Mouse (Mus musculus): ENCODE results near the gene Plcl2. TPM values are rescaled to one million over a fixed set of nuclear protein-coding genes. Genes with fewer than 3 reads are reported as not detected.

The Plcl2 gene
- polyA plus RNA-seq, 1 experiment from 2014 or later = 8.2 TPM

DNA sequence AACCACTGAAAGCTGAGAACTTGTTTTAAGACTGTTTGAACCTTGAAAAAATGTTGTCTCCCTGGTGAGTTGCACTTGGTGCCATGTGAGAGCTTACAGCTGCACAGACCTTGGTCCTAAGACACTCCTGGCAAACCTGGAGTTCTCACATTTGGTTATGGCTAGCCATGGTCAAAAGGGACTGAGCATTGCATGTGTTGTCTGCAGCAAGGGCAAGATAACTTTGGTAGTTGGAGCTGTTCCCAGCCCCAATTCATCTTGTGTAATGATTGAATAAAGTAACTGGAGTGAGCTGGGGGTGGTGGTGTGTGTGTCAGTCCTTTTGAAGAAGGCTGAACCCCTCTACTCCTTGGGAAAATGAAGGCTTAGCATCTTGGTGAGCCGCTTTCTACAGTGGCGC lies 215.2 kb downstream of the Plcl2 start:
- Histone ChIP-seq H3K36me3 (ENCODE audit: control insufficient read depth, insufficient read depth, low read length) (no peaks in the 10 kb centered on the region), H3K9ac (ENCODE audit: low read depth, low read length) (no peak overlapping the region), H3K4me1 (ENCODE audit: control insufficient read depth, insufficient read depth, low read depth, low read length) (no peaks in the 10 kb centered on the region), H3K27me3 (replicated peaks; ENCODE audit: control insufficient read depth, insufficient read depth, low read length) (no peaks in the 10 kb centered on the region), H3K4me2 (ENCODE audit: low read length) (no peak overlapping the region), H3K27ac (ENCODE audit: low read depth, low read length) (no peak overlapping the region), H3K9me3 (ENCODE audit: control insufficient read depth, low read length) (no peaks in the 10 kb centered on the region), H3K4me3 (ENCODE audit: low read length) (no peak overlapping the region)
- WGBS = 47% methylated on average over 2 of the region's 2 CpGs
- ATAC-seq = no peak

DNA sequence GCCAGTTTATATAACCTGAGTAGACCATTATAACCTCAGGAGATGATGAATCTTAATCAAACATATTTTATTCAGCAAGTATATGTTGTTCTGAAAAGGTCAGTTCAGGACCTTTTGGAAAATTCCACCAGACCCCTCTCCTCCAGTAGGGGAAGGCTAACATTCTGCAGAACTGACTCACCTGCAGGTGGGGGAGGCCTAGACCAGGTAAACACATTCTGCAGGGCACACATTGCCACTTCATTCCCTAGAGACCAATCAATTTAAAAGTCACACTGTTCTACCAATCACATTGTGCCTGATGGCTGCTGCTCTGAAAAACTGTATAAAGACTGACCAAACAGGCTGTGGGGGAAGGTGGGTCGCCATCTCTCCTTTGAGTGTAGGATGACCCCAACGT lies 217.1 kb downstream of the Plcl2 start:
- Histone ChIP-seq H3K27me3 (replicated peaks; ENCODE audit: control insufficient read depth, insufficient read depth, low read length) (no peaks in the 10 kb centered on the region), H3K4me1 (ENCODE audit: control insufficient read depth, insufficient read depth, low read depth, low read length) (no peaks in the 10 kb centered on the region), H3K36me3 (ENCODE audit: control insufficient read depth, insufficient read depth, low read length) (no peaks in the 10 kb centered on the region), H3K27ac (ENCODE audit: low read depth, low read length) (no peak overlapping the region), H3K9me3 (ENCODE audit: control insufficient read depth, low read length) (no peaks in the 10 kb centered on the region), H3K4me2 (ENCODE audit: low read length) (no peak overlapping the region), H3K4me3 (ENCODE audit: low read length) (no peak overlapping the region), H3K9ac (ENCODE audit: low read depth, low read length) (no peak overlapping the region)
- 90% methylated on average over 2 of the region's 2 CpGs for WGBS
- ATAC-seq = no peak

DNA sequence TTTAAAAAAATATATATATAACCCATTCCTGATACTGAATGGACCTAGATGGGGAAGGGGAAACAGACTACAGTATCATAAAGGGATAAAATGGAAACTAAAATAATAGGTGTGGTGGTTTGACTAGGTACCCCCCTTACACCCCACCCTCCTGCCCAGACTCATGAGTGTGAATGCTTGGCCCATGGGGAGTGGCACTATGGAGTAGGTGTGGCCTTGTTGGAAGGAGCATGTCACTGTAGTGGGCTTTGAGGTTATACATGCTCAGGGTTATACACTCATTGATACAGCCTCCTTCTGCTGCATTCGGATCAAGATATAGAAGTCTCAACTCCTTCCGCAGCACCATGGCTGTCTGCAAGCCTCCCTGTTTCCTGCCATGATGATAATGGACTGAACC lies 219.8 kb downstream of the Plcl2 start:
- no peak overlapping the region for H3K4me2 ChIP-seq (ENCODE audit: low read length)
- H3K27ac ChIP-seq (ENCODE audit: low read depth, low read length) = no peak overlapping the region
- ATAC-seq = no peak
- H3K4me3 ChIP-seq (ENCODE audit: low read length) = no peak overlapping the region
- H3K27me3 ChIP-seq (replicated peaks; ENCODE audit: control insufficient read depth, insufficient read depth, low read length) = no peaks in the 10 kb centered on the region
- WGBS = 94% methylated on average over 2 of the region's 2 CpGs
- no peaks in the 10 kb centered on the region for H3K36me3 ChIP-seq (ENCODE audit: control insufficient read depth, insufficient read depth, low read length)
- no peaks in the 10 kb centered on the region for H3K4me1 ChIP-seq (ENCODE audit: control insufficient read depth, insufficient read depth, low read depth, low read length)
- no peak overlapping the region for H3K9ac ChIP-seq (ENCODE audit: low read depth, low read length)
- H3K9me3 ChIP-seq (ENCODE audit: control insufficient read depth, low read length) = no peaks in the 10 kb centered on the region

DNA sequence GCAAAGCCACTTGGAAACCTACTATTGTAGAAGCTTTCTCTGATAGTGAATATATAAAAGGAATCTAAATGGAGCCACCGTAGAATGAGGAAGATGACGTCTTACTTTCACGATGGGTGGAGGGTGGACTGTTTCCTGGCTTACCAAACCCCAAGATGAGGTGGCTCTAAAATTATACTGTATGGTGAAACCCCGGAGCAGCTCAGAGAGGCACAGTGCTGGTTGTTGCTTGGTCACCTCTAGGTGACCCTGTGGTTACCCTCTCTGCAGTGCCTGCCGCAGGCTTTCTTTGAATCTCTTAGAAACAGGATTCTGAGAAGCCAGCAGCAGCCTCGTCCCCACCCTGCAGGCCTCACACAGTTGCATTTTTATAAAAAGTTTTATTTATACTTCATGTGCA lies 220.4 kb downstream of the Plcl2 start:
- H3K27ac ChIP-seq (ENCODE audit: low read depth, low read length) = no peak overlapping the region
- H3K4me2 ChIP-seq (ENCODE audit: low read length) = no peak overlapping the region
- H3K9me3 ChIP-seq (ENCODE audit: control insufficient read depth, low read length) = no peaks in the 10 kb centered on the region
- H3K36me3 ChIP-seq (ENCODE audit: control insufficient read depth, insufficient read depth, low read length) = no peaks in the 10 kb centered on the region
- no peaks in the 10 kb centered on the region for H3K27me3 ChIP-seq (replicated peaks; ENCODE audit: control insufficient read depth, insufficient read depth, low read length)
- H3K4me1 ChIP-seq (ENCODE audit: control insufficient read depth, insufficient read depth, low read depth, low read length) = no peaks in the 10 kb centered on the region
- no peak overlapping the region for H3K4me3 ChIP-seq (ENCODE audit: low read length)
- 82% methylated on average over 6 of the region's 6 CpGs for WGBS
- H3K9ac ChIP-seq (ENCODE audit: low read depth, low read length) = no peak overlapping the region
- ATAC-seq = no peak

DNA sequence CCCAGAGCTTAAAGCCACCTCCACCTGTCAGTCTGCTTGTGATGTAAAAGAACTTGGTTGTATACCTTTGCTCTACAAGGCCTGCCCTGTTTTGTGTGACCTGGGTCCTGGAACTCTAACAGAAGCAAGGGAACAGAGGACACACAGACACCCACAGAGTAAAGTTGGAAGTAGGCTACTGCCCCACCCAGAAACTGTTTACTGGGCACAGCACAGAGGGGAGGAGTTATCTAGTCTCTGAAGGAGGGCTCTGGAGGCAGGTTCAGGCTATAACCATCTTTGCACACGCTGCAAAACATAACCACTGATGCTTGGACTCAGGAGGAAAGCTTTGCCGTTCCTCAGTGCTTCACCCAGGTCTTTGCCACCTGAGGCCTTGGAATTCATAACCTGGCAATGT lies 221.7 kb downstream of the Plcl2 start:
- Histone ChIP-seq H3K27me3 (replicated peaks; ENCODE audit: control insufficient read depth, insufficient read depth, low read length) (no peaks in the 10 kb centered on the region), H3K9me3 (ENCODE audit: control insufficient read depth, low read length) (no peaks in the 10 kb centered on the region), H3K36me3 (ENCODE audit: control insufficient read depth, insufficient read depth, low read length) (no peaks in the 10 kb centered on the region), H3K4me1 (ENCODE audit: control insufficient read depth, insufficient read depth, low read depth, low read length) (peaks cover 4% of the 10 kb centered on the region), H3K4me2 (ENCODE audit: low read length) (no peak overlapping the region), H3K4me3 (ENCODE audit: low read length) (no peak overlapping the region), H3K9ac (ENCODE audit: low read depth, low read length) (no peak overlapping the region), H3K27ac (ENCODE audit: low read depth, low read length) (no peak overlapping the region)
- 87% methylated on average over 2 of the region's 2 CpGs for WGBS
- ATAC-seq = no peak

DNA sequence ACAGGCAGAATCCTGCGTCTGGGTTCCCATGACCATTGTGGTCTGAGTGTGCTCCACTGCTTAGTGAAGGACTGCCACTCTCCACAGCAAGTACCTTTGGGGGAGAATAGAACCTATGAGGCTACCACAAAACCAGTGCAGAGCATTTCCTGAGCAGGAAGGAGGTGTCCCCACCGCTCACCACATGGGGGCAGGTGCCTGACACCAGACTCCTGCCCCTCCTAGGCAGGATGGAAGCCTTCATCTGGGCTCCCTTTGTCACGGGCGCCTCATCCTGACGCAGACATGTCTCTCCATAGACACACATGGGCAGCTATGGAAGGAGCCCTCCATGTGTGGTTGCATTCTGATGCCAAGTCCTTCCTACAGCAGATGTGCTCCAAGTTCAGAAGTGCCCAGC lies 222.7 kb downstream of the Plcl2 start:
- WGBS = 96% methylated on average over 5 of the region's 5 CpGs
- Histone ChIP-seq H3K27me3 (replicated peaks; ENCODE audit: control insufficient read depth, insufficient read depth, low read length) (no peaks in the 10 kb centered on the region), H3K4me3 (ENCODE audit: low read length) (no peak overlapping the region), H3K27ac (ENCODE audit: low read depth, low read length) (no peak overlapping the region), H3K4me1 (ENCODE audit: control insufficient read depth, insufficient read depth, low read depth, low read length) (peaks cover 9% of the 10 kb centered on the region), H3K9ac (ENCODE audit: low read depth, low read length) (no peak overlapping the region), H3K4me2 (ENCODE audit: low read length) (no peak overlapping the region), H3K36me3 (ENCODE audit: control insufficient read depth, insufficient read depth, low read length) (no peaks in the 10 kb centered on the region), H3K9me3 (ENCODE audit: control insufficient read depth, low read length) (no peaks in the 10 kb centered on the region)
- no peak for ATAC-seq

DNA sequence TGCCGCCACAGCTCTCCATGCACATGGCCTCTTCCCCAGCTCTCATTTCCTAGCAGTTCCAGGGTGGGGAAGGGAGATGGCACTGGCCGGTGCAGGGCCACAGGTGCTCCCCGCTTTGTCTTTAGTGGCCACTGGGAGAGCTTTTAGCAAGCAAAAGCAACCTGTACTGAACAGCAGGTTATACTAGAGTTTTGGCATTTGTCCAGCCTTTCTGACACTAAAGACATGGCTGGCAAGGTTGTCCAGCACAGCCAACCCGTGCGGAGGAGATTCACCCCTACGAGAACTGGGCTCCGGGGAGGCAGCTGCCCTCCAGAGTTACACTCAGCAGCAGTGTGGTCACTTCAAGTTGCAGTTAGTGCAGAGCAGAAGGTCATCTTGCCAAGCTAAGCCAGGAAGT lies 224.2 kb downstream of the Plcl2 start:
- Histone ChIP-seq H3K9me3 (ENCODE audit: control insufficient read depth, low read length) (no peaks in the 10 kb centered on the region), H3K27me3 (replicated peaks; ENCODE audit: control insufficient read depth, insufficient read depth, low read length) (no peaks in the 10 kb centered on the region), H3K36me3 (ENCODE audit: control insufficient read depth, insufficient read depth, low read length) (no peaks in the 10 kb centered on the region), H3K27ac (ENCODE audit: low read depth, low read length) (no peak overlapping the region), H3K4me1 (ENCODE audit: control insufficient read depth, insufficient read depth, low read depth, low read length) (peaks cover 9% of the 10 kb centered on the region), H3K4me2 (ENCODE audit: low read length) (no peak overlapping the region), H3K9ac (ENCODE audit: low read depth, low read length) (no peak overlapping the region), H3K4me3 (ENCODE audit: low read length) (no peak overlapping the region)
- no peak for ATAC-seq
- WGBS = 77% methylated on average over 7 of the region's 7 CpGs

DNA sequence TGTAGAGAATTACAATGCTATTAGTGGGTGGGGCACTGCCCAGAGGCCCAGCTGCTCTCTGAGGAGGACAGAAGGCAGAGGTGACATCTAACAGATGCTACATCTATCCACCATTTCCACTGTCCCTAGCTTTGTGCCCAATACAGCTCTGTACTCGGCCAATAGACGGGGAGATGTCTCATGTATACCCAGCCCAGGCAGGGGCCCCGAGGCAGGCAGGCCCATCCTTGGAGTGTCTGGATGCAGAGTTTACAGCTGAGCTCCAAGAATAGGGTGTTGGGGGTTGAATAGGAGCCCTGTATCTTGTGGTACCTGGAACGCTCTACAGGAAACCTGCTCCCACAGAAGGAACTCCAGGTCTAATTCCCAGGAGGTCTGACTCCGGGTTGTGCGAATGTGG lies 225.6 kb downstream of the Plcl2 start:
- H3K4me2 ChIP-seq (ENCODE audit: low read length) = no peak overlapping the region
- H3K27me3 ChIP-seq (replicated peaks; ENCODE audit: control insufficient read depth, insufficient read depth, low read length) = no peaks in the 10 kb centered on the region
- H3K9me3 ChIP-seq (ENCODE audit: control insufficient read depth, low read length) = no peaks in the 10 kb centered on the region
- 85% methylated on average over 6 of the region's 6 CpGs for WGBS
- H3K4me3 ChIP-seq (ENCODE audit: low read length) = no peak overlapping the region
- H3K4me1 ChIP-seq (ENCODE audit: control insufficient read depth, insufficient read depth, low read depth, low read length) = peaks cover 9% of the 10 kb centered on the region
- H3K27ac ChIP-seq (ENCODE audit: low read depth, low read length) = no peak overlapping the region
- no peak overlapping the region for H3K9ac ChIP-seq (ENCODE audit: low read depth, low read length)
- no peak for ATAC-seq
- no peaks in the 10 kb centered on the region for H3K36me3 ChIP-seq (ENCODE audit: control insufficient read depth, insufficient read depth, low read length)

DNA sequence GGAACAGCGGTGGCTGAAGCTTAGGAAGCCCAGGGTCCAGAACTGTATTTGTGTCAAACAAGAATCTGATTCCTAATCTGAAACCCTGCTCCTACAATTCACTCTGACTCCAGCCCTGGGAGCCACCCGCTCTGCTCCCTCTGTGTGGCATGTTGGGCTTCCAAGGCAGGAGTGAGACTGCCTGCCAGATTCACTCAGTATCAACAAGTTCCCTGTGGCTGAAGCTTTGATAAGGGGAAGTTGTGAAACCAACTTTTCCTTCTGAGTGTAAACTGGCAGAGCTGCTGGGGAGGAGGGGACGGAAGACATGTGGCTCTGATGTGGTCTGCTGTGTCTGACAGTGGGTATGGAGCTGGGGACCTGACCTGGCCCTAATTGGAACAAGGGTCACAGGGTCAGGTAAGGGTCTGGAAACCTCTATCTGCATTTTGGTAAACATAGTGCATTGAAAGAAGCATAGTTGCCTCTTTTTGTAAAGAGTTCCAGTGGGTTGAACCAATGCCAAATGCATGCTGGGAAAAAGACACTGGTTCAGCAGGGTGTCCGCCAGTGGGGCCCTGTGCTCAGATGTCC lies 226.3 kb downstream of the Plcl2 start:
- Histone ChIP-seq H3K9ac (ENCODE audit: low read depth, low read length) (no peak overlapping the region), H3K27me3 (replicated peaks; ENCODE audit: control insufficient read depth, insufficient read depth, low read length) (no peaks in the 10 kb centered on the region), H3K4me1 (ENCODE audit: control insufficient read depth, insufficient read depth, low read depth, low read length) (peaks cover 9% of the 10 kb centered on the region), H3K4me2 (ENCODE audit: low read length) (no peak overlapping the region), H3K9me3 (ENCODE audit: control insufficient read depth, low read length) (no peaks in the 10 kb centered on the region), H3K4me3 (ENCODE audit: low read length) (no peak overlapping the region), H3K36me3 (ENCODE audit: control insufficient read depth, insufficient read depth, low read length) (no peaks in the 10 kb centered on the region), H3K27ac (ENCODE audit: low read depth, low read length) (peak overlapping the region; percentile 30; the same call in 1 of the 2 replicates)
- ATAC-seq = 0 out of 2 replicates have a peak, but pooled peaks have one; percentile 22
- 77% methylated on average over 4 of the region's 4 CpGs for WGBS
